ENCODE assay signal across 27 mouse cellular contexts in the genomic region with DNA sequence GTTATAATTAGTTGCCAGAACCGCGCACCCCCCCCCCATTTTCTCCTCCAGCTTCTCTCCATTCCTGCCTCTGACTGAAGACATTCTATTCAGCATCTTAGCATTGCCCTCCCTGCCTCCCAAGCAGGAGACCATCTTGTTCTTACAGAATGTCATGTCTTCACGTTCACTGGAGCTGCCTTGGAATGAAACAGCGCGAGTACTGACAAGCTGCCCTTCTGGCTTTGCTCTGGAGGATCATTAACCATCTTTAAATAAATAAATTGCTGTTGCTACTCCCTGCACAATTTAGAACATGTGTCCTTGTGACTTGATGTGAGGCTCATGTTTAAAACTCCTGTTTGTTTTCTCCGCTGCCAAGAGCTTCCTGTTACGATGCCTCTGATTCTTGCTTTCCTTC.
DNase-seq lines count a peak whose midpoint lies in the region; ATAC-seq and TF ChIP-seq lines count a peak whose summit lies in the region.
"Had no signal": no experiment of that assay in that cellular context is flagged by ENCODE, and none has a peak within 500 bp of the region (broad histone marks: within the 10 kb centered on the region; RNA-seq: fewer than 3 reads in every experiment).

No protein-coding gene starts in this region.

- peak; percentile 30 for DNase-seq in embryonic facial prominence, embryonic 11.5 days (ENCODE audit: low spot score)
- DNase-seq in embryonic facial prominence, embryonic 10.5 days (ENCODE audit: low spot score) = no peak
- peak; percentile 2 for DNase-seq in kidney, adult 2 months
- DNase-seq in lung, adult 18-20 months = no peak
- DNase-seq: adrenal gland, adult 8-10 months; adrenal gland, postnatal 25 days; cerebellum, adult 11-12 months; cerebellum, adult 8-10 months; cerebellum, postnatal 10 days; cerebellum, postnatal 36 days; embryo, embryonic 11 days; forebrain, postnatal 0 days; gastrocnemius, adult 2 months; gastrocnemius, postnatal 14 days; heart, adult 18-20 months; heart, postnatal 10 days; heart, postnatal 36 days had no signal

- no peak for TF ChIP-seq POLR2A in kidney, adult 2 months (IDR thresholded peaks at IDR 0.05; ENCODE audit: low read depth, low read length)

- WGBS in embryonic facial prominence, embryonic 11.5 days = 51% methylated on average over 7 of the region's 7 CpGs
- WGBS in embryonic facial prominence, embryonic 10.5 days = 65% methylated on average over 7 of the region's 7 CpGs
- WGBS in kidney, adult 2 months = 60% methylated on average over 7 of the region's 7 CpGs
- WGBS in kidney, embryonic 16.5 days = 52% methylated on average over 7 of the region's 7 CpGs
- 44% methylated on average over 7 of the region's 7 CpGs for WGBS in lung, embryonic 15.5 days

- H3K4me3 ChIP-seq in embryonic facial prominence, embryonic 11.5 days (ENCODE audit: low read depth, low read length) = no peak overlapping the region
- H3K4me3 ChIP-seq in embryonic facial prominence, embryonic 10.5 days = no peak overlapping the region
- no peak overlapping the region for H3K4me3 ChIP-seq in kidney, adult 2 months (ENCODE audit: insufficient read depth, low read depth, low read length)
- H3K4me3 ChIP-seq in kidney, embryonic 16.5 days (ENCODE audit: low read length) = no peak overlapping the region
- no peak overlapping the region for H3K4me3 ChIP-seq in lung, embryonic 15.5 days
- H3K4me3 ChIP-seq: embryonic facial prominence, embryonic 12.5 days; embryonic facial prominence, embryonic 15.5 days; gastrocnemius, adult 2 months; heart, embryonic 12.5 days; heart, embryonic 15.5 days had no signal

- H3K4me2 ChIP-seq in embryonic facial prominence, embryonic 11.5 days (ENCODE audit: low read depth, low read length) = no peak overlapping the region
- no peak overlapping the region for H3K4me2 ChIP-seq in kidney, embryonic 16.5 days (replicated peaks; ENCODE audit: low read depth, low read length)
- H3K4me2 ChIP-seq in lung, embryonic 15.5 days = no peak overlapping the region
- H3K4me2 ChIP-seq: embryonic facial prominence, embryonic 12.5 days; embryonic facial prominence, embryonic 15.5 days; heart, embryonic 12.5 days; heart, embryonic 15.5 days; hindbrain, embryonic 14.5 days had no signal

- H3K27me3 ChIP-seq in embryonic facial prominence, embryonic 11.5 days (ENCODE audit: control insufficient read depth, insufficient read depth, low read length) = no peaks in the 10 kb centered on the region
- no peaks in the 10 kb centered on the region for H3K27me3 ChIP-seq in embryonic facial prominence, embryonic 10.5 days (replicated peaks; ENCODE audit: low read depth, poor library complexity, severe bottlenecking)
- no peaks in the 10 kb centered on the region for H3K27me3 ChIP-seq in kidney, adult 2 months (replicated peaks; ENCODE audit: control insufficient read depth, insufficient read depth, low read length)
- H3K27me3 ChIP-seq in kidney, embryonic 16.5 days (ENCODE audit: insufficient read depth, low read length) = no peaks in the 10 kb centered on the region
- H3K27me3 ChIP-seq in lung, embryonic 15.5 days = no peaks in the 10 kb centered on the region
- H3K27me3 ChIP-seq: embryonic facial prominence, embryonic 12.5 days; embryonic facial prominence, embryonic 15.5 days; heart, embryonic 12.5 days; heart, embryonic 15.5 days had no signal

- TF ChIP-seq CTCF in kidney, adult 2 months (conservative IDR thresholded peaks at IDR 0.05; ENCODE audit: insufficient read depth, insufficient read length, low read depth, low read length) = no peak

- H3K9me3 ChIP-seq in embryonic facial prominence, embryonic 11.5 days (replicated peaks; ENCODE audit: control insufficient read depth, low read length) = no peaks in the 10 kb centered on the region
- peaks cover 7% of the 10 kb centered on the region; the same call in 1 of the 2 replicates for H3K9me3 ChIP-seq in embryonic facial prominence, embryonic 10.5 days
- peaks cover 8% of the 10 kb centered on the region for H3K9me3 ChIP-seq in kidney, embryonic 16.5 days (ENCODE audit: low read length)
- H3K9me3 ChIP-seq in lung, embryonic 15.5 days = no peaks in the 10 kb centered on the region
- H3K9me3 ChIP-seq: embryonic facial prominence, embryonic 15.5 days had no signal

- H3K4me1 ChIP-seq in embryonic facial prominence, embryonic 11.5 days (ENCODE audit: control insufficient read depth, insufficient read depth, low read length) = no peaks in the 10 kb centered on the region
- H3K4me1 ChIP-seq in embryonic facial prominence, embryonic 10.5 days = peaks cover 17% of the 10 kb centered on the region
- no peaks in the 10 kb centered on the region for H3K4me1 ChIP-seq in kidney, adult 2 months (ENCODE audit: control insufficient read depth, insufficient read depth, low read length)
- no peaks in the 10 kb centered on the region for H3K4me1 ChIP-seq in kidney, embryonic 16.5 days (ENCODE audit: insufficient read depth, low read length)
- peaks cover 10% of the 10 kb centered on the region; the same call in 1 of the 2 replicates for H3K4me1 ChIP-seq in lung, embryonic 15.5 days
- H3K4me1 ChIP-seq: embryonic facial prominence, embryonic 12.5 days; embryonic facial prominence, embryonic 15.5 days; heart, embryonic 12.5 days; heart, embryonic 15.5 days had no signal

- no peaks in the 10 kb centered on the region for H3K36me3 ChIP-seq in embryonic facial prominence, embryonic 11.5 days (replicated peaks; ENCODE audit: control insufficient read depth, insufficient read depth, low read depth, low read length)
- no peaks in the 10 kb centered on the region for H3K36me3 ChIP-seq in embryonic facial prominence, embryonic 10.5 days (replicated peaks)
- H3K36me3 ChIP-seq in kidney, adult 2 months (ENCODE audit: control insufficient read depth, insufficient read depth, low read length) = no peaks in the 10 kb centered on the region
- 0 out of 2 replicates have a peak, but pooled peaks cover 5% of the 10 kb centered on the region for H3K36me3 ChIP-seq in kidney, embryonic 16.5 days (ENCODE audit: insufficient read depth, low read length)
- H3K36me3 ChIP-seq in lung, embryonic 15.5 days = no peaks in the 10 kb centered on the region
- H3K36me3 ChIP-seq: embryonic facial prominence, embryonic 12.5 days; embryonic facial prominence, embryonic 15.5 days; heart, embryonic 12.5 days; heart, embryonic 15.5 days had no signal

- H3K27ac ChIP-seq in embryonic facial prominence, embryonic 11.5 days (replicated peaks; ENCODE audit: low read depth, low read length) = no peak overlapping the region
- no peak overlapping the region for H3K27ac ChIP-seq in embryonic facial prominence, embryonic 10.5 days (replicated peaks)
- no peak overlapping the region for H3K27ac ChIP-seq in kidney, adult 2 months (ENCODE audit: insufficient read depth, low read depth, low read length)
- H3K27ac ChIP-seq in kidney, embryonic 16.5 days (ENCODE audit: low read length) = no peak overlapping the region
- H3K27ac ChIP-seq in lung, embryonic 15.5 days = peak overlapping the region; percentile 33; the same call in 1 of the 2 replicates
- H3K27ac ChIP-seq: embryonic facial prominence, embryonic 12.5 days; embryonic facial prominence, embryonic 15.5 days; gastrocnemius, adult 2 months; heart, embryonic 15.5 days; hindbrain, embryonic 14.5 days; hindbrain, postnatal 0 days had no signal

- no peak overlapping the region for H3K9ac ChIP-seq in embryonic facial prominence, embryonic 11.5 days (replicated peaks; ENCODE audit: low read length)
- H3K9ac ChIP-seq in kidney, embryonic 16.5 days (replicated peaks; ENCODE audit: low read length) = no peak overlapping the region
- no peak overlapping the region for H3K9ac ChIP-seq in lung, embryonic 15.5 days
- H3K9ac ChIP-seq: embryonic facial prominence, embryonic 12.5 days; embryonic facial prominence, embryonic 15.5 days; forebrain, postnatal 0 days; heart, embryonic 12.5 days; heart, embryonic 15.5 days; hindbrain, embryonic 14.5 days had no signal

- ATAC-seq in embryonic facial prominence, embryonic 11.5 days (replicated peaks; ENCODE audit: insufficient number of reproducible peaks, low FRiP score, low TSS enrichment, low read depth) = no peak
- no peak for ATAC-seq in kidney, embryonic 16.5 days (ENCODE audit: low FRiP score, low TSS enrichment)
- peak; percentile 57; the same call in 1 of the 2 replicates for ATAC-seq in lung, embryonic 15.5 days (ENCODE audit: borderline replicate concordance, extremely low read depth, low FRiP score, low TSS enrichment)
- ATAC-seq: activated CD4-positive, CD25-positive, alpha-beta regulatory T cell, adult 4 months; forebrain, embryonic 14.5 days; forebrain, postnatal 0 days; hindbrain, postnatal 0 days had no signal

Comparison
In these comparisons a context has a peak if more than half of its experiments do, and no peak if none do; other contexts are left out.
1. DNase-seq: peak in embryonic facial prominence, embryonic 11.5 days (single experiment) and kidney, adult 2 months (single experiment); none in embryonic facial prominence, embryonic 10.5 days (single experiment) and lung, adult 18-20 months (0 of 2).